Mouse (Mus musculus) liver, embryonic 14.5 days (tissue): ENCODE measurements around the gene Notum.

Experiments used
- CTCF ChIP-seq: IDR thresholded peaks from 2 replicates; pipeline ENCODE4 v1.5.1; 2016; ENCODE audit warnings: antibody characterized with exemption, low read depth, control low read depth
- EP300 ChIP-seq: IDR thresholded peaks from 2 replicates; pipeline ENCODE4 v1.6.1; 2016; ENCODE audit warnings: antibody characterized with exemption, low read depth

DNA sequence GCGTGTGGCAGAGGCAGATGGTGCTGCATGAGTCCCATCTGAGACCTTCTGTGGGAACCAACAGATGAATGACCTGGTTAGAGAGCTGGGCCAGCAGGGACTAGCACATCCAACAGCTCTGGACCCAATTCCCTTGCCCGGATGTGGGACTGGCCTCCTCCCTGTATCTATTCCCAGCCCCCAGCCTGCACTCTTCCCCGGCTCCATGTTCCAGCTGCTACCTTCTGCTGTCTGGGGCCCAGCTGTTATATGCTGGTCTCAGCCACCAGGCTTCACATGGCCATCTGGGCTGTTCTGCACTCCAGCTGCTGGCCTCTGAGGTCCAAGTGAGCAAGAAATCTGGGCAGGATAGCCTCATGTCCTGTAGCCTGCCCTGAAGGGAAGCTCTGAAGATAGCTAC is 4.4 kb upstream of the Notum start:
- no peak for TF ChIP-seq CTCF
- no peak for TF ChIP-seq EP300
